Mouse (Mus musculus) thymus, postnatal 25 days (tissue): ENCODE measurements around the gene Usp7.
A peak's percentile ranks its signal among the peaks of the same experiment; 100 is the strongest.
"Not testable (repeated sequence)": the region's sequence is repeated elsewhere in the genome, so short reads cannot be mapped to it uniquely, and the experiment has no call there.

Experiments used
- DNase-seq: peaks from one replicate; pipeline ENCODE4 v3.0.0; 2022

Usp7 gene

GRCm38 (mm10) chr16:8748175-8748846 is 43.8 kb downstream of the Usp7 start:
- DNase-seq, result peak; percentile 45

- peak; percentile 47 for DNase-seq
Measured at GRCm38 (mm10) chr16:8747772-8748171, 44.3 kb downstream of the Usp7 start.

- DNase-seq, result peak; percentile 44
Measured at GRCm38 (mm10) chr16:8746509-8746908, 45.6 kb downstream of the Usp7 start.

GRCm38 (mm10) chr16:8745751-8746150 is 46.4 kb downstream of the Usp7 start:
- peak; percentile 77 for DNase-seq

DNA sequence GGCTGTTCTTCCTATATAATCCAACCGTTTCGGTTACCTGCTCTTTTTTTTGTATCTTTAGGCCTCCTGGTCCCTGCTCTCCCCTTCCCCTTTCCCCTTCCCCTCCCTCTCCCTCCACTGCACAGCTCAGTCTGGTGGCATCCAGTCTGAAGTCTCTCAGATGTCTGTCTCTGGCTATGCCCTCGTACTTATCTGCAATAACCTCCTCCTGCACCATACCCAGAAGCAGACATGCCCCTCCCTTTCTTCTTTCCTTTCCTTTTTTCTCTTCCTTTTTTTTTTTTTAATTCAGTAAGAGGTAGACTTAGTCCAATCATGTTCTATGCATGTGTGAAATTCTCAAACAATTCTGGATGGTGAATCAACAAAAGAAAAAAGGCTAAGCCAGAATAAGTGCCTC is 48.1 kb downstream of the Usp7 start:
- DNase-seq, result no peak

GRCm38 (mm10) chr16:8741697-8742096 is 50.4 kb downstream of the Usp7 start:
- DNase-seq, result no peak

GRCm38 (mm10) chr16:8741110-8741509 is 51.0 kb downstream of the Usp7 start:
- DNase-seq, result peak; percentile 41

DNA sequence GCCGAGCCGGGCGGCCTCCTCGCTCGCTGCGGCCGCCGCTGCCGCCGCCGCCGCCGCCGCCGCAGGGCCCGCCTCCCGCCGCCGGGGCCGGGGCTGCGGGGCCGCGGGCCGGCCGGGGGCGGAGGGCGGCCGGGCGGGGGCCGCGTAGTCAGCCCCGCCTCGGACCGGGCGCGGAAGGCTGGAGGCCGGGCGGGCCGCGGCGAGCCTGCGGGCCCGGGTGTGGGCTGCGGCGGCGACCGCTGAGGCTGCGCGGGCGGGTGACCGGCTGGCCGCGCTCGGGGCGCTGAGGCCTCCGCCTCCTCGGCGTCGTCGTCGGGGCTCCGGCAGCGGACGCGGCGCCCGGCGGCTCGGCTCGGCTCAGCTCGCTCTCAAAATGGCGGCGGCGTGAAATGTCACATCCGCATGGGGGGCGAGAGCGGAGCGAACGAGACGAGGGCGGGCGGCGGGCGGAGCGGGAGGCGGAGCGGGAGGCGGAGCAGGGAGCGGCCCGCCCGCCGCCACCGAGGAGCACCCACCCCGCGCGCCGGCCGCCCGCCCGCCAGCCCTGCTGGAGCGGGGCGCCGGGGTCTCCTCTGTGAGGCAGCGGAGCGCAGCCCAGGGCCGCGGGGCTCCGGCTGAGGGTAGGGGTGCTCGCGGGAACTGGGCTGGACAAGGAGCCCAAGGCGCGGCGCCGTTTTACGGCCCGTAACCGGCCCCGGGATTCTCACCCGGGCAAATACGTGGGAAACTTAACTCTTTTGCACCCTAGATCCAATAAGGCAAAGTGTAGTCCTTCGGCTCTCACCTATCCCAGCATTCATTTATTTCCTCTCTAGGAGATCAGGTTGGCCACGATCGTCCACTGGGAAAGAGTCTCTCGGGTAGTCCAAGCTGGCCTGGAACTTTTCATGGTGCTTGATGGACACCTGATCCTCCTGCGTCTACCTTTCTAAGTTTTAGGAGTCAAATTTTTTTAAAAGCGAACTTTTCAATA is 53.3 kb downstream of the Usp7 start:
- DNase-seq, result peak; percentile 94

DNA sequence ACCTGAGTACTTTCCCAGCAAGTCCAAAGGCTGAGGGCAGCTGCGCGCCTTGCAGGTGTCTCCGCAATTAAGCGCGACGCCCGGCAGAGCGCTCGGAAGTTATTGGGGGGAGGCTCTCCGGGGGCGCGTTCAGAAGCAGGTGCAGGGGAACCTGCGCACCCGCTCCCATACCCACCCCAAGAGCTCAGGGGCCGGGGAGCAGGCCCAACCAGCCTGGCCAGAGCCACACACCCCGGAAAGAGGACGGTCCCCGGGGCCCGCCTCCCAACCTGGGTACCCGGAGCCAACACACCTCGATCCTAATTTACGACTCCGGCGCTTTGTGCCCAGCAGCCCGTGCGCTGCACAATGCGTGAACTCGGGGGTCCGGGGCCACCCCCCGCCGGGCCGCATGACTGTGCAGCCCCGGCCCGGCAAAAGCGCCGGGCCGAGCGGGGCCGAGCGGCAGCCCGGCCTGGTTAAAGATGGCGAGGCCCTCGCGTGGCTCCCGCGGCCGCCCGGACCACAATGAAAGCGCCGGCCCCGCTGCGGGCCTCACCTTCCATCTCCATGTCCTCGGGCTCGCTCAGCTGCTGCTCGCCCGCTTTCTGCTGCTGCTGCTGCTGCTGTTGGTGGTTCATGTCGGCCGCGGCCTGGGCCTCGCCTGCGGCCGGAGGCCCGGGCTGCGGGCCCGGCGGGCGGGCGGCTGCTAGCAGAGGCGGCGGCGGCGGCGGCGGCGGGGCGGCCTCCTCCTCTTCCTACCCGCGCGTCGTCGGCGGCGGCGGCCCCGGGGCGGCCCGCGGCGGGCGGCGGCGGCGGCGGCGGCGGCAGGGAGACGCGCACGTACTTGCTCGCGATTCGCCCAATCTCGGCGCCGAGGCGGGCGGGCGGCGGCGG is 54.2 kb downstream of the Usp7 start:
- peak; percentile 78 for DNase-seq

- no peak for DNase-seq
Measured at GRCm38 (mm10) chr16:8737341-8737665, 54.8 kb downstream of the Usp7 start.

DNA sequence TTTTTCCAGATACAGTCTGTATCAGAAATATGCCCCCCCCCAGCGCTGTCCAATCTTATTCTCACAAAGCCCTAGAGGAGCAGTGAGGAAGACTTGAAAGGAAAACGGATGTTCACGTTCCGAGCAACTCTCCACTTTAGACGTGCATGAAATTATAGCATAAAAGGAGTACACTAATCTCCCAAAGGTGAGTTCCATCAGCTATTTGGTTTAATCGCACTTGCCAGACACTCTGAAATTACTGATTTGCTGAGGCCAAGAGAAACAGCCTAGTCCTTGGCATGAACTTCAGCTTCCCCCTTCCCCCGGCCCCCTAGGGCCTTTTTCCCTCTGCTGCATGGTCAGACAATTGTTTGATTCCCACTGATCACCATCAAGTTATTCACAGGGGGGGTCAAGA is 55.4 kb downstream of the Usp7 start:
- DNase-seq, result no peak

- DNase-seq, result no peak
Measured at GRCm38 (mm10) chr16:8736032-8736431, 56.1 kb downstream of the Usp7 start.

DNA sequence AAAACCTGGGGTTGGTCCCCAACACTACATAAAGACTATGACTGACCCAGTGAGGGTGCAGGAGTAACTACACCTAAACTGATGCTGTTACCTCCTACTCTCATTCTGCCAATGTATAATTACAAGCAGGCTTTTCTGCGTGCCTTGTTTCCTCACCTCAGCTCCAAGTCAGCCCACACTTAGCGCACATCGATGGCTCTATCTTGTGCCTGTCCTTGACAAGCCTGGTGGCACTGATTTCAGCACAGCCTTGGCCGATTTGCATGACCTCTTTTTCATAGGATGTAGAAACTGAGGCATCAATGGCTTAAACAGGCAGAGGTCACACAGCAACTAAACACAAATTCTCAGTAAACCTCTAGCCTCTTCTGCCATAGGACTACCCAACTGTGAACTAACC is 57.4 kb downstream of the Usp7 start:
- no peak for DNase-seq

GRCm38 (mm10) chr16:8733624-8734023 is 58.5 kb downstream of the Usp7 start:
- DNase-seq, result no peak

GRCm38 (mm10) chr16:8732450-8732849 is 59.7 kb downstream of the Usp7 start:
- not testable (repeated sequence) for DNase-seq

GRCm38 (mm10) chr16:8731630-8732029 is 60.5 kb downstream of the Usp7 start:
- DNase-seq, result no peak

- no peak for DNase-seq
Measured at GRCm38 (mm10) chr16:8728111-8728748, 63.9 kb downstream of the Usp7 start.

- DNase-seq, result no peak
Measured at GRCm38 (mm10) chr16:8725807-8726206, 66.3 kb downstream of the Usp7 start.

GRCm38 (mm10) chr16:8724031-8724430 is 68.1 kb downstream of the Usp7 start:
- no peak for DNase-seq

DNA sequence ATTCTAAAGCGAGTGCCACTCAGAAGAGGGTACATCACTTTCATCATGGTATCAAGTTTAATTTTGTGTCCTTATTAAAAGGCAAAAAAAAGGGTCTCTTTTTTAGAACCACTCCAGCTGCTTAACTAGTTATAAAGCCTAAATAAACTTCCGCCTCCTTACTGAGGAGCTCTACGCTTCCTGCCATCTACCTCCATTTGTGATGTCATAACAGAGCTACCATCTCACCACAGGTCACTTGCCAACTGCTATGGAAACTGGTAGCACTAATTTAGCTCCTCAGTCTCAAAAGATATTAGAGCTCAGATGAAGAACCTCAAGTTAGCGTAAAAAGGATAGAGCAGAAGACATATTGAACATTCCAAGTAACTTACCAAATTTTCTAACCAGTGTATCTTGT is 71.7 kb downstream of the Usp7 start:
- DNase-seq, result no peak

DNA sequence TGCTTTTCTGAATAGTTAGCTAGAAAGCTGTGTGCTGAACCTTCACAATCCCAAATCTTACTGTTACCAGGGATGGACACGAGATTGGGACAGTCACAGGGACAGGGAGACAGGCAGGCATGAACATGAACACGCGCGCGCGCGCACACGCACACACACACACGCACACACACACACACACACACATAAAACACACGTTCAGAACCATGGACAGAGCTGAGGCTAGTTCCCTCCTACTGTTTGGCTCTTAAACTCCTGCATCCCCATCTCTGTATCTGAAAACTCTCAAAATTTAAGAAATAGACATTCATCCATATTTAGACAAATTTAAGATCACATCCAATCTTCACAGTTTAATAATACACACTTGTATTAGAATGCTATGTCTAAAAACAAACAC is 74.4 kb downstream of the Usp7 start:
- no peak for DNase-seq

DNA sequence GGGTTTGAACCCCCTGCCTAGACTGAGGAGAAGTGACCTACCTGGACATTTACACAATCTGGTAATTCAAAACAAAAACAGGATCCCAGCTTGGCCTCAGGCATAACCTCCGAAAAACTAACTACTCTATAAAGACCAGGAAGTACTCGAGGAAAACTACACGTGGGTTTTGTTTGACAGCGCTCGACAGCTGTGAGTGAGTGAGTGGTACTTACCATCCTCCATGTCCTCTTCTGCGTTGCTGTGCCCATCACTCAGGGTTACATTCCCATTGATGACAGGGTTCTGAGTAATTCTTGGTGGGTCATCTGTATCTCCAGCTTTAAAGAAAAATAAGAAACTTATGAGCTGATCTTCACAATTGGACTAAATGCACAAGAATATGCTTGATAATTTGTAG is 75.8 kb downstream of the Usp7 start:
- DNase-seq, result no peak
